Mouse (Mus musculus): Measurements from ENCODE around the gene Evl. TPM values are rescaled to one million over a fixed set of nuclear protein-coding genes. Genes with fewer than 3 reads are reported as not detected.
"Not testable (repeated sequence)": the region's sequence is repeated elsewhere in the genome, so short reads cannot be mapped to it uniquely, and the experiment has no call there.

Gene Evl
- total RNA-seq, 2 experiments from 2014 or later = 407 to 409 TPM

DNA sequence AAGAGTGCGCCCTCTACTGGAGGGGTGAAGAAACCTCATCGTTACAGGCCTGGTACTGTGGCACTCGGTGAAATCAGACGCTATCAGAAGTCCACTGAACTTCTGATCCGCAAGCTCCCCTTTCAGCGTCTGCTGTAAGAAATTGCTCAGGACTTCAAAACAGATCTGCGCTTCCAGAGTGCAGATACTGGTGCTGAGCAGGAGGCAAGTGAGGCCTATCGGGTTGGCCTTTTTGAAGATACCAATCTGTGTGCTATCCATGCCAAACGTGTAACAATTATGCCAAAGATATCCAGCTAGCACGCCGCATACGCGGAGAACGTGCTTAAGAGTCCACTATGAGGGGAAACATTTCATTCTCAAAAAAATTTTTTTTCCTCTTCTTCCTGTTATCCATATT, 159.5 kb downstream of the Evl start:
- DNase-seq (ENCODE audit: extremely low spot score in 1 of 2, low spot score in 2 of 2); intact Hi-C loops (cut with DNase I): not testable (repeated sequence)

DNA sequence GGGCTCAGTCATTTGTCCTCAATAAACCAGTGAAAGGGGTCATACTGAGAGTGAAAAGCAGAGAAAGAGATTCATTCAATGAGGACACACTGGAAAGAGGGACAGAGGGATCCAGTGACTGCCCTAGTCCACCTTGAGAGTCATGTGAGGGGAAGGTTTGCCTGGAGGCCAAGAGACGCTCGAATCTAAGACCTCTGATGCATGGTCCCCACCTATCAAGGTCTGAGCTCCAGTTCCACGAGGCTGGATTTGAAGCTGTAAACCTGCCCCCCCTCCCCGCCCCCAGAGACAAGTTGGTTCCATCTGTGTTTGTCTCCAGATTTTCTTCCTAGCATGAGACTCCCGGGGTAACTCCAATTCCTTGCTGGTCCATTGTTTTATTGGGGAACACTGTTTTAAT, 161.3 kb downstream of the Evl start:
- intact Hi-C loops (cut with DNase I) = no loop called here

DNA sequence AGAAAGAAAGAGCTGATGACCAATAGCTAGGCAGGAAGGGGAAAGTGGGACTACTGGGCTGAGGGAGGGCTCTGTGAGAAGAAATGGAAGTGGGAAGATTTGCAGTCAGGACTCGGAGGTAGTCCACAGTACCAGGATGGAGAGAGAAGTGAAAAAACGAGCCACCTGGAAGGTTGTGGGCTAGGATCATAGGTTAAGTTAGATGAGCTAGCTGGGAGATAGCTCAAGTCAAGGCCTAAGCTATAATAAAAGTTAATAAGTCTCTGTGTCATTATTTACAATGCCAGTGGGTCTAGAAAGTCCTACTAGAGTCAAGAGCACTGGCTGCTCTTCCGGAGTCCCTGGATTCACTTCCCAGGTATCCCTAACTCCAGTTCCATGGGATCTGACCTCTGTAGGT, 164.0 kb downstream of the Evl start:
- no peak for DNase-seq (ENCODE audit: extremely low spot score in 1 of 2, low spot score in 2 of 2)
- intact Hi-C loops (cut with DNase I) = no loop called here

More for the DNA sequence above, 161.3 kb downstream of the Evl start:
- DNase-seq (ENCODE audit: extremely low spot score in 1 of 2, low spot score in 2 of 2) = no peak

- DNase-seq (ENCODE audit: extremely low spot score in 1 of 2, low spot score in 2 of 2) = no peak
- intact Hi-C loops (cut with DNase I) = no loop called here
Measured at GRCm38 (mm10) chr12:108722464-108722863, 167.9 kb downstream of the Evl start.

DNA sequence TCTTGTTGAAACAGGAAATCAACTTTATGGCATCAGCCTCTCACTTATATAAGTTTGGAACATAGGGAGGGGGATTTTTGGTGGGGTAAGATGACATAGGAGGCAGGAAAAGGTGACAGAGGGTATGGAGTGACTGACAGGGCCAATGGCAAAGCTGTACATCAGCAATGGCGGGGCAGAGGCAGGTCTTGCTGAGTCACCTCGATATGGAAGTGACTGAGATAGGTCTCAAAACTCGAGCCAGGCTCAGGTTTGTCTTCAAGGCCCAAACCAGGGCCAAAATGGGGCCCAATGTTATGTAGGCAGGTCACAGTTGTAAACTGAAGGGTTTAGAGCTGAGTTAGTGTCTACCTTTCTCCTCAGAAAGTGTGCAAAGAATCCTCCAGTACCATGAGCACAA, 169.3 kb downstream of the Evl start:
- intact Hi-C loops (cut with DNase I) = no loop called here
- DNase-seq (ENCODE audit: extremely low spot score in 1 of 2, low spot score in 2 of 2) = no peak

DNA sequence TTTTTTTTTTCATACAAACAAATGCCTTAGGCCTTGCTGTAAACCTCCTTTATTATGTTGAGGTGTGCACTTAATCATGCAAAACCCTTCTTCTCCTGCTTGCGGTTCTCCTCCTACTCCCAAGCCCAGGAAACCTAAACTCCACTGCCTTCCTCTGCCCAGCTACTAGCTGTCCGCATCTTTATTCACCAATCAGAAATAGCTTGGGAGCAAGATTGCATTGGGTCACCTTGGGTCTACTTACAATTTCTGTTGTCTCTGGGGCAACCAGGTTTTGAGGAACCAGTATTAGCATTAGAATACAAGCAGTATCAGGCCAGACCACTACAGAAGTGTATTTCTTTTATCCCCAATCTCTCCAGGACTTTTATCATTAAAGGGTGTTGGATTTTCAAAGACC, 179.9 kb downstream of the Evl start:
- DNase-seq (ENCODE audit: extremely low spot score in 1 of 2, low spot score in 2 of 2) = no peak
- intact Hi-C loops (cut with DNase I) = no loop called here

DNA sequence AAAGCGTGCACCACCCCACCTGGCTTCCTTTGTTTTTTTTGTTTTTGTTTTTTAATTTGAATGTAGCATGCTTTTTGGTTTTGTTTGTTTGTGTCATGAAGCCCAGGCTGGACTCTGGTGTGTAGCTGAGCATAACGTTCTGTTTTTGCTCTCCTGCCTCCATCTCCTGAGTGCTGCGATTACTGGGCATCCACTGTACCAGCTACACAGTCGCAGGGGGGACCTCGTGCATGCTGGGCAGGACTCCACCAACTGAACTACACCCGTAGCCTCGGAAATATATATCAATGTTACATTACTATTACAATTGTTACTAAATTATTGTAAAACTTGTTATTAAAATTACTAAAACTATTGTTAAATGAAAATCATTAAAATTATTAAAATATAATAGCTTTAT, 183.3 kb downstream of the Evl start:
- intact Hi-C loops (cut with DNase I) = no loop called here

More for the DNA sequence above, 183.3 kb downstream of the Evl start:
- no peak for DNase-seq (ENCODE audit: extremely low spot score in 1 of 2, low spot score in 2 of 2)

Small RNAs within 50 kb of the gene (microRNA-seq; reads per million reads assigned to microRNA genes)
- not detected for gene Gm23872
- 8,013 reads per million, percentile 95 among the genes with 10 or more reads in this experiment for gene Mir342

Other genes with a start within 250 kb of the Evl start
- 1 to 10 TPM; 7.6 to 7.8 TPM for gene Hhipl1, start 248.4 kb upstream of the Evl start, total RNA-seq (2021)
- 100 to 1,000 TPM; 159 to 168 TPM for gene Cyp46a1, start 220.3 kb upstream of the Evl start, total RNA-seq (2021)
- gene Eml1, start 183.8 kb upstream of the Evl start, total RNA-seq (2021) = 10 to 100 TPM; 60.4 to 64.4 TPM
- gene Degs2, start 147.6 kb downstream of the Evl start, total RNA-seq (2021) = under 1 TPM; 0.49 to 0.63 TPM
- 10 to 100 TPM; 51.3 to 53.0 TPM for gene Yy1, start 238.3 kb downstream of the Evl start, total RNA-seq (2021)

Data from left cerebral cortex, postnatal 10 days (tissue).